ENCODE assay signal across 11 mouse cellular contexts in genomic region chr10:13596073-13596472, GRCm38 (mm10). TPM values are rescaled to one million over a fixed set of nuclear protein-coding genes. Genes with fewer than 3 reads are reported as not detected.
DNase-seq lines count a peak whose midpoint lies in the region; ATAC-seq and TF ChIP-seq lines count a peak whose summit lies in the region.
"Had no signal": no experiment of that assay in that cellular context is flagged by ENCODE, and none has a peak within 500 bp of the region (broad histone marks: within the 10 kb centered on the region; RNA-seq: fewer than 3 reads in every experiment).

No protein-coding gene starts in this region.

- no peak overlapping the region for H3K4me3 ChIP-seq in embryonic facial prominence, embryonic 11.5 days (ENCODE audit: low read depth, low read length)
- H3K4me3 ChIP-seq in embryonic facial prominence, embryonic 10.5 days, result no peak overlapping the region
- no peak overlapping the region for H3K4me3 ChIP-seq in embryonic fibroblast, embryonic 13.5 days (ENCODE audit: insufficient read depth, low read length)
- H3K4me3 ChIP-seq: limb, embryonic 13.5 days; midbrain, embryonic 12.5 days had no signal

- H3K4me2 ChIP-seq in embryonic facial prominence, embryonic 11.5 days (ENCODE audit: low read depth, low read length), result no peak overlapping the region
- H3K4me2 ChIP-seq: limb, embryonic 13.5 days; midbrain, embryonic 12.5 days had no signal

- no peak for TF ChIP-seq POLR2A in embryonic fibroblast, embryonic 13.5 days (IDR thresholded peaks at IDR 0.05; ENCODE audit: low read depth, low read length)

- 35% methylated on average over 3 of the region's 3 CpGs for WGBS in embryonic facial prominence, embryonic 11.5 days
- 40% methylated on average over 3 of the region's 3 CpGs for WGBS in embryonic facial prominence, embryonic 10.5 days

- no peak overlapping the region for H3K27ac ChIP-seq in embryonic facial prominence, embryonic 11.5 days (replicated peaks; ENCODE audit: low read depth, low read length)
- H3K27ac ChIP-seq in embryonic facial prominence, embryonic 10.5 days (replicated peaks), result no peak overlapping the region
- peak overlapping the region; percentile 78 for H3K27ac ChIP-seq in embryonic fibroblast, embryonic 13.5 days (ENCODE audit: insufficient read depth, low read length)
- H3K27ac ChIP-seq: limb, embryonic 13.5 days; midbrain, embryonic 12.5 days had no signal

- no peaks in the 10 kb centered on the region for H3K4me1 ChIP-seq in embryonic facial prominence, embryonic 11.5 days (ENCODE audit: control insufficient read depth, insufficient read depth, low read length)
- H3K4me1 ChIP-seq in embryonic facial prominence, embryonic 10.5 days, result no peaks in the 10 kb centered on the region
- peaks cover 4% of the 10 kb centered on the region for H3K4me1 ChIP-seq in embryonic fibroblast, embryonic 13.5 days (ENCODE audit: control insufficient read depth, insufficient read depth, low read length)
- H3K4me1 ChIP-seq: limb, embryonic 13.5 days; midbrain, embryonic 12.5 days had no signal

- no peaks in the 10 kb centered on the region for H3K27me3 ChIP-seq in embryonic facial prominence, embryonic 11.5 days (ENCODE audit: control insufficient read depth, insufficient read depth, low read length)
- no peaks in the 10 kb centered on the region for H3K27me3 ChIP-seq in embryonic facial prominence, embryonic 10.5 days (replicated peaks; ENCODE audit: low read depth, poor library complexity, severe bottlenecking)
- H3K27me3 ChIP-seq: limb, embryonic 13.5 days; midbrain, embryonic 12.5 days had no signal

- no peak for TF ChIP-seq CTCF in embryonic fibroblast, embryonic 13.5 days (IDR thresholded peaks at IDR 0.05; ENCODE audit: borderline replicate concordance, insufficient read depth, low read length)

- H3K36me3 ChIP-seq in embryonic facial prominence, embryonic 11.5 days (replicated peaks; ENCODE audit: control insufficient read depth, insufficient read depth, low read depth, low read length), result no peaks in the 10 kb centered on the region
- H3K36me3 ChIP-seq in embryonic facial prominence, embryonic 10.5 days (replicated peaks), result no peaks in the 10 kb centered on the region
- H3K36me3 ChIP-seq: limb, embryonic 13.5 days; midbrain, embryonic 12.5 days had no signal

- peak; percentile 3 for DNase-seq in embryonic facial prominence, embryonic 11.5 days (ENCODE audit: low spot score)
- no peak for DNase-seq in embryonic facial prominence, embryonic 10.5 days (ENCODE audit: low spot score)
- peak; percentile 15 for DNase-seq in kidney, postnatal 10 days
- DNase-seq in kidney, adult 11 months, result no peak
- peak; percentile 76 for DNase-seq in 3134 (ENCODE audit: extremely low read depth, insufficient read length, low spot score)
- DNase-seq in thymus, adult 18-20 months, result no peak
- no peak for DNase-seq in cerebellum, postnatal 4 days (ENCODE audit: low spot score in 2 of 2)

- ATAC-seq in embryonic facial prominence, embryonic 11.5 days (replicated peaks; ENCODE audit: insufficient number of reproducible peaks, low FRiP score, low TSS enrichment, low read depth), result no peak
- ATAC-seq: inflammation-experienced regulatory T-cells, adult 6 months had no signal

- H3K9ac ChIP-seq in embryonic facial prominence, embryonic 11.5 days (replicated peaks; ENCODE audit: low read length), result no peak overlapping the region
- H3K9ac ChIP-seq: limb, embryonic 13.5 days; midbrain, embryonic 12.5 days had no signal

- H3K9me3 ChIP-seq in embryonic facial prominence, embryonic 11.5 days (replicated peaks; ENCODE audit: control insufficient read depth, low read length), result no peaks in the 10 kb centered on the region
- H3K9me3 ChIP-seq in embryonic facial prominence, embryonic 10.5 days, result 0 out of 2 replicates have a peak, but pooled peaks cover 2% of the 10 kb centered on the region
- H3K9me3 ChIP-seq: limb, embryonic 13.5 days had no signal

RNA-seq across cellular contexts. Expression of gene Pex3, which starts 43.1 kb away (rescaled TPM):
- polyA plus RNA-seq in embryonic facial prominence, embryonic 11.5 days (2014; fragmentation: Nextera tagmentation; extraction: Ambion mirVana), result 28.4 and 30.2 TPM in 2 replicates
- polyA plus RNA-seq in embryonic facial prominence, embryonic 10.5 days (2016; fragmentation: Nextera tagmentation; extraction: Ambion mirVana), result 16.3 and 19.8 TPM in 2 replicates
- polyA plus RNA-seq in embryonic fibroblast, embryonic 13.5 days (2011; ENCODE audit: insufficient read length, low read depth, missing spikeins), result 24.3 and 25.5 TPM in 2 replicates

RNA-seq across cellular contexts. Expression of gene Adat2, which starts 43.4 kb away (rescaled TPM):
- 4.7 and 4.8 TPM in 2 replicates for polyA plus RNA-seq in embryonic facial prominence, embryonic 11.5 days (2014; fragmentation: Nextera tagmentation; extraction: Ambion mirVana)
- 5.2 and 6.1 TPM in 2 replicates for polyA plus RNA-seq in embryonic facial prominence, embryonic 10.5 days (2016; fragmentation: Nextera tagmentation; extraction: Ambion mirVana)
- 7.8 and 8.1 TPM in 2 replicates for polyA plus RNA-seq in embryonic fibroblast, embryonic 13.5 days (2011; ENCODE audit: insufficient read length, low read depth, missing spikeins)

Comparison
In these comparisons a context has a peak if more than half of its experiments do, and no peak if none do; other contexts are left out.
1. DNase-seq: peak in embryonic facial prominence, embryonic 11.5 days (single experiment), kidney, postnatal 10 days (single experiment) and 3134 (single experiment); none in embryonic facial prominence, embryonic 10.5 days (single experiment), kidney, adult 11 months (single experiment), thymus, adult 18-20 months (0 of 2) and cerebellum, postnatal 4 days (0 of 2).